Mouse (Mus musculus) frontal cortex, postnatal 14 days (tissue): ENCODE measurements around the gene Igfbp1.

ENCODE experiments used
- DNase-seq, 2 experiments: peaks; one replicate each; pipeline ENCODE4 v3.0.0; 2022; ENCODE audit warnings: low spot score in 2 of 2

Gene Igfbp1

DNA sequence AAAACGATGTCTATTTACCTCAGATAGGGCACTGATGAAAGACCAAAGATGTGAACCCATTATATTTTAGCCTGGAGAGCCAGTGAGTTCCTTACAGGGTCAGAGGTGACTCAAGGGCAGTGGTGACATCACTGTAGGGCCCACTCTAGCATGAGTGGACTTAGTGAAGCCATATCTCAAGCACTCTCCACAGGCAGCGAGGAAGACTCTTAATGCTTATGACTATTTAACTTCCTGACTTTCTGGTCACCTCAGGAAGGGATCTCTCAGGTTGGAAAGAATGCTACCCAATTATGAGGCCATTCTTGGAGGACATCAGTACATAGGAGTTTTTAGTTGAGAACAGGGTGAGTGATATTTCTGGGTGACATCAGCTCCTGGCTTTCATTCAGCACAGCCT is 35.8 kb downstream of the Igfbp1 start:
- no peak for DNase-seq

DNA sequence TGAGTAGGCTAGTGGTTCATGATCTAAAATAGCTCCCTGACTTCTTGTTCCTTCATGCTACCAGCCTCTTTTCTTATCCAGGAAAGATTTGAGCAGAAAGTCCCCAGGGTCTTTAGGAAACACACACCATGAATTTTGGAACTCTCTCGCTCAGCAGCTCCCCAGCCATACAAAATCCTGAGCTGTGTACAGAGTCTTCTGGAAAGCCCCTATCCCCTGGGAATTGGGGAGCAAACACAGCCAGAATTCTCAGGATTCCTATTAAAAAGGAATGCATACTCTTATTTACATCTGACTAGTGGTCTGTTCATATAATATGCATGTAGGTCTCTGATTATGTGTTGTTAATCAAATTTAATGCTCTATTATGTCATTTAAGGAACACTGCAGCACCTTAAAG is 36.9 kb downstream of the Igfbp1 start:
- DNase-seq = no peak

DNA sequence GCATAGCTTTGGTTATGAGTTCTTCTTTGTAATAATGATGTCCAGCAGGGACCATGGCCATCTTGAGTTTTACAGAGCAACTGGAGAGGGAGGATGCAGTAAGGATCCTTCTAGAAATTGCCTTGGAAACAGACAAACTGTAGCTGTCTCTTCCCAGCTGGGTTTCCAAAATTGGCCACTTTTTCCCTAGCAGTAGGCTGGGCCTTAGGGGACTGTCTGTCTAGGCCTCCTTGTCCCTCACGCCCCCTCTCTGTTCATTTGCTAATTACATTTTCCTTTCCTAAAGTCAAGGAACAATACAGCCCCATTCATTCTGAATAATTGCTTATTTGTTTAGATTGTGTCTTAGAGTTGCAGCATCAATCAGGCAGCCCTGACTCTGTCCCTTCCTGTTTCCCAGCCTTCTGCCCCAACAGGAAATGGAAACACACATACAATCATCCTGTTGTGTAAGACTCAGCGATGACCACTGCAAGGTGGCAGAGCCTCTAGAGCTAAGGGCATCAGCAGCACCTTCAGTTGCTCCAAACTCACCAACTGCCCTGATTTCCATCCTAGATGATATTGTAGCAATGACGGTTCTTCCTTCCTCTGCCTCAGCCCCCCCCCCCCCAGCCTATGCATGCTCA is 37.5 kb downstream of the Igfbp1 start:
- DNase-seq = no peak

GRCm38 (mm10) chr11:7236751-7237150 is 39.2 kb downstream of the Igfbp1 start:
- no peak for DNase-seq

DNA sequence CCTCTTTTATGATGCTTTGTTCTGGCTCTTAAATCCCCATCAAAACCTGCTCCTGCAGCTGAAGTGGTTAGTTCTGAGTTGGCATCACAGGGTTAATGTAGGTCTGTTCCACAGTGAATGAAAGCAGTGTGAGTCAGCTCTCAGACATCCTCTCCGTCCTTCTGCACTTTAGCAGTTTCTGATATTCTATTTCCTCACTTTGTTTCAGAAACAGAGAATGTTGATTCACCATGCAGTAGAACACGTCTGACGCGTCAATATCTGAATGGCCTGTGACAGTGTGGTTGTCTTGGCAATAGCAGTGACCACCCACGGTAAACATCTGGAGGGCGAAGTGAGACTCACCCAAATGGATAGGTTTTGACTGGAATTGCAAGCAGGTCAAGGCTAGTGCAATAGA is 40.1 kb downstream of the Igfbp1 start:
- DNase-seq = no peak

DNA sequence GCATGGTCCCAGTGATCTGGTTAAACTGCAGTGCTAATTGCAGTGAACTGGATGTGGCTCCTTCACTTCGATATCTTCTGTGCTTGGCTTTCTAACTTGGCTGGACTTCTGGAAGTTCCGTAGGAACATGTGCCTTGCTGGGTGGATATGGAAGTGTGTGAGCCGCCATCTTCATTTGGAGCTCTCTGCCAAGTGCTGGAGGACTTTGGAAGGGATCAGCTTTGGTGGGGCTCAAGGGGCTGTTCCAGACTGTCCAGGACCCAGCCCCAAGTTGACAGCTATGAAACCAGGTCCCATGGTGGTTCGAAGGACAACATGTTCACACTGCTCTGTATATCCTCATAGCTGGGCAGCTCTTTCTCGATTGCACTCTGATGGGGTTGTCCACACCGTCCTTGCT is 41.0 kb downstream of the Igfbp1 start:
- DNase-seq = no peak

DNA sequence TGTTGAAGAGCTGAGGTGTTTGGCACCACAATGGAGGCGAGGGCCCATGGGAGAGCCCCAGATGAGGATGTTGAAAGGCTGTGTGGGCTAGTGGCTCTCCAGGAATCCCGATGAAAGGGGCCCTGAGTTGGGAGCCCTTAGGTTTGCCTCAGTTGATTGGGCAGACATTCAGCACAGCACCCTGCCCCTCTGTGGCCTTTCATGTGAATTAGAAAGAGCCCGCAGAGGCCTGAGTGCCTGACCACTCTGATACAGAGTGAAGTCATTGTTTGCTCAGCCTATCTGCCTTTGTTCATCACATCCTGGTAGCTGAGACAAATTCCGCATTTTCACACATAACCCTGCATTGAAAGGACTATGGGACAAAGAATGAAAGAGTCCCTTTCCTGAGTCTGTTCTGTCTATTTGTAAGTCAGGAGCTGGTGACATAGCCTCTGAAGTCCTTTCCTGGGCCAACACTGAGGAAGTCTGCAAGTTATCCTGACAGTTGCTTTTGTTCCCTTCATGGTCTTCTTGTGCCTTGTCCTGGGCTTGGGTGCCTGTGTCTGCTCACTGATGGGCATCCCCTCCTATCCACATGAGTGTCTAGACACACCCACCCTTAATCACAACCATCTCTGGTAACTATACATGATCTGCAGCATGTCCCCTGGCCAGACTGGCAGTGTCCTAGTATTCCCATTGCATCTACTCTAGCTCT is 41.6 kb downstream of the Igfbp1 start:
- no peak for DNase-seq

GRCm38 (mm10) chr11:7244782-7245181 is 47.2 kb downstream of the Igfbp1 start:
- no peak for DNase-seq

DNA sequence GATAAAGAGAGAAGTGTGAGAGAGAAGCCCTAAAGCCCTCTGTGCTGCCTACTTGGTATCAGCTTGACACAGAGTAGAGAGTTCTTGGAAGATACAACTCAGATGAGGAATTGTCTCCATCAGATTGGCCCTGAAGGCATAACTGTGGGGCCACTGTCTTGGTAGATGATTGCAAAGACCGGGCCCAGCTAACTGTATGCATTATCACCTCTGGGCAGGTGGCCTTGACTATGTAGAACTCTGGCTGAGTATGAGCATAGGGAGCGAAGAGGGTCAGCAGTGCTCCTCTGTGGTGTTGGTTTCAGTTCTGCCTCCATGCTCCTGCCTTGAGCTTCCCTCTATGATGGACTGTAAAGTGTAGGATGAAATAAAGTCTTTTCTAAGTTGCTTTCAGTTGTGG is 52.8 kb downstream of the Igfbp1 start:
- DNase-seq = no peak

DNA sequence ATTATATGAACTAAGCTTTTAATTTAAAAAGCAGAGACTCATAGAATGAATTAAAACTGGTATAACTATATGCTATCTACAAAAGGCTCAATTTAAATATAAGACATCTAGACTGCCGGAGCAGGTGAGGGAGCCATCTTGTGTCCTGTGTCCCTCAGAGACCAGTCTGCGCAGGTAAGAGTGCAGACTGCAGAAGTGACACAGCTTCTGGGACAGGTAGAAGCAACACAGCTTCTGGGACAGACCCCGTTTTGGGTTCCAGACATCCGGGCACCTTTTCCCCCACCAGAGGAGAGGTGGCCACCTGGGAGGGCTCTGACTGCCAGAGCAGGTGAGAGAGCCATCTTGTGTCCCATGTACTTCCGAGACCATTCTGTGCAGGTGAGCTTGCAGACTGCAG is 53.3 kb downstream of the Igfbp1 start:
- DNase-seq = no peak
